Mouse (Mus musculus): ENCODE measurements around the gene Ggact. TPM values are rescaled to one million over a fixed set of nuclear protein-coding genes. Genes with fewer than 3 reads are reported as not detected.

Ggact gene
- polyA plus RNA-seq, 1 experiment from 2014 or later = 5.9 TPM

- no peak for DNase-seq (ENCODE audit: extremely low spot score, low spot score)
- Histone ChIP-seq H3K27ac (no peak overlapping the region), H3K27me3 (ENCODE audit: poor library complexity, severe bottlenecking) (no peaks in the 10 kb centered on the region), H3K9me3 (no peaks in the 10 kb centered on the region), H3K4me1 (peaks cover 12% of the 10 kb centered on the region), H3K4me3 (no peak overlapping the region), H3K36me3 (replicated peaks) (no peaks in the 10 kb centered on the region)
- WGBS = 77% methylated on average over 2 of the region's 2 CpGs
These were observed 76.5 kb downstream of the Ggact start for GRCm38 (mm10) chr14:122837018-122837417.

GRCm38 (mm10) chr14:122836221-122836620 is 77.3 kb downstream of the Ggact start:
- WGBS = 32% methylated on average over 4 of the region's 4 CpGs
- no peaks in the 10 kb centered on the region for H3K9me3 ChIP-seq
- H3K27ac ChIP-seq = peak overlapping the region; percentile 2; the same call in 1 of the 2 replicates
- H3K4me3 ChIP-seq = no peak overlapping the region
- DNase-seq (ENCODE audit: extremely low spot score, low spot score) = peak; percentile 22
- H3K4me1 ChIP-seq = peaks cover 12% of the 10 kb centered on the region
- no peaks in the 10 kb centered on the region for H3K36me3 ChIP-seq (replicated peaks)
- H3K27me3 ChIP-seq (ENCODE audit: poor library complexity, severe bottlenecking) = no peaks in the 10 kb centered on the region

GRCm38 (mm10) chr14:122835487-122836190 is 77.9 kb downstream of the Ggact start:
- Histone ChIP-seq H3K4me1 (peaks cover 12% of the 10 kb centered on the region), H3K27me3 (ENCODE audit: poor library complexity, severe bottlenecking) (no peaks in the 10 kb centered on the region), H3K4me3 (no peak overlapping the region), H3K36me3 (replicated peaks) (no peaks in the 10 kb centered on the region), H3K9me3 (no peaks in the 10 kb centered on the region), H3K27ac (peak overlapping the region; percentile 2; the same call in 1 of the 2 replicates)
- DNase-seq (ENCODE audit: extremely low spot score, low spot score) = no peak
- WGBS = 62% methylated on average over 7 of the region's 7 CpGs

- H3K4me1 ChIP-seq = peaks cover 12% of the 10 kb centered on the region
- no peak overlapping the region for H3K4me3 ChIP-seq
- H3K27ac ChIP-seq = no peak overlapping the region
- no peaks in the 10 kb centered on the region for H3K9me3 ChIP-seq
- no peaks in the 10 kb centered on the region for H3K36me3 ChIP-seq (replicated peaks)
- DNase-seq (ENCODE audit: extremely low spot score, low spot score) = no peak
- WGBS = 96% methylated on average over 1 of the region's 1 CpGs
- H3K27me3 ChIP-seq (ENCODE audit: poor library complexity, severe bottlenecking) = no peaks in the 10 kb centered on the region
These were observed 78.8 kb downstream of the Ggact start for GRCm38 (mm10) chr14:122834753-122835152.

GRCm38 (mm10) chr14:122833666-122834065 is 79.9 kb downstream of the Ggact start:
- Histone ChIP-seq H3K27ac (no peak overlapping the region), H3K4me1 (peaks cover 12% of the 10 kb centered on the region), H3K9me3 (no peaks in the 10 kb centered on the region), H3K36me3 (replicated peaks) (no peaks in the 10 kb centered on the region), H3K27me3 (ENCODE audit: poor library complexity, severe bottlenecking) (no peaks in the 10 kb centered on the region), H3K4me3 (no peak overlapping the region)
- 96% methylated on average over 3 of the region's 3 CpGs for WGBS
- no peak for DNase-seq (ENCODE audit: extremely low spot score, low spot score)

GRCm38 (mm10) chr14:122830433-122830832 is 83.1 kb downstream of the Ggact start:
- Histone ChIP-seq H3K36me3 (replicated peaks) (no peaks in the 10 kb centered on the region), H3K4me3 (no peak overlapping the region), H3K4me1 (no peaks in the 10 kb centered on the region), H3K27ac (no peak overlapping the region), H3K27me3 (ENCODE audit: poor library complexity, severe bottlenecking) (no peaks in the 10 kb centered on the region), H3K9me3 (no peaks in the 10 kb centered on the region)
- WGBS = 90% methylated on average over 1 of the region's 1 CpGs
- DNase-seq (ENCODE audit: extremely low spot score, low spot score) = no peak

GRCm38 (mm10) chr14:122825464-122825863 is 88.1 kb downstream of the Ggact start:
- Histone ChIP-seq H3K9me3 (no peaks in the 10 kb centered on the region), H3K36me3 (replicated peaks) (no peaks in the 10 kb centered on the region), H3K4me3 (no peak overlapping the region), H3K27ac (no peak overlapping the region), H3K4me1 (no peaks in the 10 kb centered on the region), H3K27me3 (ENCODE audit: poor library complexity, severe bottlenecking) (no peaks in the 10 kb centered on the region)
- DNase-seq (ENCODE audit: extremely low spot score, low spot score) = no peak
- WGBS = 96% methylated on average over 2 of the region's 2 CpGs

- 83% methylated on average over 2 of the region's 2 CpGs for WGBS
- Histone ChIP-seq H3K9me3 (no peaks in the 10 kb centered on the region), H3K27ac (no peak overlapping the region), H3K4me3 (no peak overlapping the region), H3K27me3 (ENCODE audit: poor library complexity, severe bottlenecking) (no peaks in the 10 kb centered on the region), H3K4me1 (no peaks in the 10 kb centered on the region), H3K36me3 (replicated peaks) (no peaks in the 10 kb centered on the region)
- DNase-seq (ENCODE audit: extremely low spot score, low spot score) = no peak
These were observed 89.8 kb downstream of the Ggact start for GRCm38 (mm10) chr14:122823791-122824190.

- DNase-seq (ENCODE audit: extremely low spot score, low spot score) = no peak
- H3K4me1 ChIP-seq = no peaks in the 10 kb centered on the region
- H3K9me3 ChIP-seq = no peaks in the 10 kb centered on the region
- H3K4me3 ChIP-seq = no peak overlapping the region
- no peak overlapping the region for H3K27ac ChIP-seq
- 90% methylated on average over 3 of the region's 3 CpGs for WGBS
- H3K36me3 ChIP-seq (replicated peaks) = no peaks in the 10 kb centered on the region
- H3K27me3 ChIP-seq (ENCODE audit: poor library complexity, severe bottlenecking) = no peaks in the 10 kb centered on the region
These were observed 92.6 kb downstream of the Ggact start for GRCm38 (mm10) chr14:122821002-122821401.

- Histone ChIP-seq H3K4me3 (no peak overlapping the region), H3K27ac (no peak overlapping the region), H3K4me1 (peaks cover 16% of the 10 kb centered on the region), H3K9me3 (no peaks in the 10 kb centered on the region), H3K36me3 (replicated peaks) (no peaks in the 10 kb centered on the region), H3K27me3 (ENCODE audit: poor library complexity, severe bottlenecking) (no peaks in the 10 kb centered on the region)
- WGBS = 89% methylated on average over 4 of the region's 4 CpGs
- no peak for DNase-seq (ENCODE audit: extremely low spot score, low spot score)
These were observed 113.3 kb downstream of the Ggact start for GRCm38 (mm10) chr14:122800296-122800695.

GRCm38 (mm10) chr14:122793368-122793767 is 120.2 kb downstream of the Ggact start:
- H3K27ac ChIP-seq = no peak overlapping the region
- no peak overlapping the region for H3K4me3 ChIP-seq
- no peak for DNase-seq (ENCODE audit: extremely low spot score, low spot score)
- H3K36me3 ChIP-seq (replicated peaks) = no peaks in the 10 kb centered on the region
- WGBS = 96% methylated on average over 4 of the region's 4 CpGs
- peaks cover 23% of the 10 kb centered on the region for H3K4me1 ChIP-seq
- no peaks in the 10 kb centered on the region for H3K27me3 ChIP-seq (ENCODE audit: poor library complexity, severe bottlenecking)
- no peaks in the 10 kb centered on the region for H3K9me3 ChIP-seq

- H3K9me3 ChIP-seq = no peaks in the 10 kb centered on the region
- no peak for DNase-seq (ENCODE audit: extremely low spot score, low spot score)
- 93% methylated on average over 7 of the region's 7 CpGs for WGBS
- H3K4me3 ChIP-seq = no peak overlapping the region
- H3K27ac ChIP-seq = no peak overlapping the region
- H3K27me3 ChIP-seq (ENCODE audit: poor library complexity, severe bottlenecking) = no peaks in the 10 kb centered on the region
- no peaks in the 10 kb centered on the region for H3K36me3 ChIP-seq (replicated peaks)
- H3K4me1 ChIP-seq = peaks cover 5% of the 10 kb centered on the region; the same call in 1 of the 2 replicates
These were observed 123.4 kb downstream of the Ggact start for GRCm38 (mm10) chr14:122790111-122790510.

GRCm38 (mm10) chr14:122788199-122788598 is 125.4 kb downstream of the Ggact start:
- no peak overlapping the region for H3K4me3 ChIP-seq
- DNase-seq (ENCODE audit: extremely low spot score, low spot score) = no peak
- no peaks in the 10 kb centered on the region for H3K36me3 ChIP-seq (replicated peaks)
- 76% methylated on average over 2 of the region's 2 CpGs for WGBS
- no peaks in the 10 kb centered on the region for H3K9me3 ChIP-seq
- H3K27me3 ChIP-seq (ENCODE audit: poor library complexity, severe bottlenecking) = no peaks in the 10 kb centered on the region
- no peaks in the 10 kb centered on the region for H3K4me1 ChIP-seq
- H3K27ac ChIP-seq = no peak overlapping the region

All from forebrain, embryonic 10.5 days (tissue).